Mouse (Mus musculus): ENCODE data around the gene Vps37d. TPM values are rescaled to one million over a fixed set of nuclear protein-coding genes. Genes with fewer than 3 reads are reported as not detected.
A peak's percentile ranks its signal among the peaks of the same experiment; 100 is the strongest.
"Not testable (repeated sequence)": the region's sequence is repeated elsewhere in the genome, so short reads cannot be mapped to it uniquely, and the experiment has no call there.

Vps37d gene
- polyA plus RNA-seq, 1 experiment from 2014 or later = 10.7 TPM

DNA sequence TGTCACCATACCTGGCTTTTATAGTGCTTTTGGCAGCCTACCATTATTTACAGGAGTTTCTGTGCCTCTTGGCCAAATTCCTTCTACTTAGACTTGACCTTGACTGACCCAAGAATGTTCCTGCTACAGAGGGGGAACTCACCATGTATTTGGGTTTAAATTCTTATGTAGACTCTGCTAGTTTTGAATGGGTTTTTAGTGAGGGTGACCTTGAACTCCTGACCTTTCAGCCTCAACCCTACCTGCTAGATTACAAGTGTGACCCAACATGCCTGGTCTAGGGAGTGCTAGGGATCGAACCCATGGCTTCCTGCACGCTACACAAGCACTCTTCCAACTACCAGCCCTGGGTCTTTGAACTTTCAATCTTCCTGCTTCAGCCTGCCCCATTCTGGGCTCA lies 6.0 kb downstream of the Vps37d start:
- H3K9ac ChIP-seq (ENCODE audit: low read length) = no peak overlapping the region
- no peak overlapping the region for H3K27ac ChIP-seq (replicated peaks; ENCODE audit: low read depth, low read length)
- no peak for ATAC-seq (ENCODE audit: insufficient number of reproducible peaks, low FRiP score, low TSS enrichment, low read depth)
- 96% methylated on average over 2 of the region's 2 CpGs for WGBS
- H3K9me3 ChIP-seq (ENCODE audit: control insufficient read depth, low read length) = no peaks in the 10 kb centered on the region; the same call in 1 of the 2 replicates
- DNase-seq (ENCODE audit: low spot score) = no peak
- H3K27me3 ChIP-seq (ENCODE audit: control insufficient read depth, insufficient read depth, low read length) = no peaks in the 10 kb centered on the region
- H3K4me1 ChIP-seq (ENCODE audit: control insufficient read depth, insufficient read depth, low read length) = peaks cover 10% of the 10 kb centered on the region
- no peak overlapping the region for H3K4me3 ChIP-seq (ENCODE audit: low read depth, low read length)
- no peak overlapping the region for H3K4me2 ChIP-seq (ENCODE audit: low read depth, severe bottlenecking)
- peaks cover 10% of the 10 kb centered on the region for H3K36me3 ChIP-seq (ENCODE audit: control insufficient read depth, insufficient read depth, low read length)

DNA sequence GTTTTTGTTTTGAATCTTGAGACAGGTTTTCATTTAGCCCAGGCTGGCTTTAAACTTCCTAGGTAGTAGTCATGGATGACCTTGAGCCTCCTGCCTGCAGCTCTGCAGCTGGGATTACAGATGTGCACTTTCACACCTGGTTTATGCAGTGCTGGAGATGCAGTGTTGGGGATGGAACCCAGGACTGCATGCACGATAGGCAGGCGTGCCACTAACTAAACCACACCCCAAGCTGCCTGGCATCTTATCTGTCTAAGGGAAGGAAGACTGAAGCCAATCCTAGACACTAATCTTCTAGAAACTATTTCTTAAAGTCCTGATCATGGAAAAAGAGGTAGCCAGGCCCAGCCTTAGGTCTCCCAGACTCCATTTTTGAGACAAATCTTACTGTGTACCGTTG lies 7.6 kb downstream of the Vps37d start:
- peaks cover 9% of the 10 kb centered on the region for H3K36me3 ChIP-seq (ENCODE audit: control insufficient read depth, insufficient read depth, low read length)
- no peaks in the 10 kb centered on the region for H3K27me3 ChIP-seq (ENCODE audit: control insufficient read depth, insufficient read depth, low read length)
- DNase-seq (ENCODE audit: low spot score) (no peak), ATAC-seq (ENCODE audit: insufficient number of reproducible peaks, low FRiP score, low TSS enrichment, low read depth) (no peak)
- H3K4me2 ChIP-seq (ENCODE audit: low read depth, severe bottlenecking) = no peak overlapping the region
- H3K9ac ChIP-seq (ENCODE audit: low read length) = no peak overlapping the region
- no peak overlapping the region for H3K4me3 ChIP-seq (ENCODE audit: low read depth, low read length)
- whole genome bisulfite sequencing = 95% methylated on average over 3 of the region's 3 CpGs
- H3K9me3 ChIP-seq (ENCODE audit: control insufficient read depth, low read length) = no peaks in the 10 kb centered on the region; the same call in 1 of the 2 replicates
- no peak overlapping the region for H3K27ac ChIP-seq (replicated peaks; ENCODE audit: low read depth, low read length)
- H3K4me1 ChIP-seq (ENCODE audit: control insufficient read depth, insufficient read depth, low read length) = peaks cover 10% of the 10 kb centered on the region

GRCm38 (mm10) chr5:135066008-135066407 lies 12.1 kb downstream of the Vps37d start:
- no peak for ATAC-seq (ENCODE audit: insufficient number of reproducible peaks, low FRiP score, low TSS enrichment, low read depth)
- Histone ChIP-seq H3K4me3 (ENCODE audit: low read depth, low read length) (no peak overlapping the region), H3K4me2 (ENCODE audit: low read depth, severe bottlenecking) (no peak overlapping the region), H3K4me1 (ENCODE audit: control insufficient read depth, insufficient read depth, low read length) (no peaks in the 10 kb centered on the region; the same call in 1 of the 2 replicates), H3K36me3 (ENCODE audit: control insufficient read depth, insufficient read depth, low read length) (peaks cover 7% of the 10 kb centered on the region), H3K27me3 (ENCODE audit: control insufficient read depth, insufficient read depth, low read length) (no peaks in the 10 kb centered on the region), H3K27ac (replicated peaks; ENCODE audit: low read depth, low read length) (no peak overlapping the region), H3K9ac (ENCODE audit: low read length) (no peak overlapping the region), H3K9me3 (ENCODE audit: control insufficient read depth, low read length) (no peaks in the 10 kb centered on the region; the same call in 1 of the 2 replicates)
- WGBS = 97% methylated on average over 3 of the region's 3 CpGs
- DNase-seq (ENCODE audit: low spot score) = no peak

- Histone ChIP-seq H3K4me3 (ENCODE audit: low read depth, low read length) (peak within 1 kb of the TSS; percentile 97), H3K4me2 (ENCODE audit: low read depth, severe bottlenecking) (peak within 1 kb of the TSS; percentile 89), H3K36me3 (ENCODE audit: control insufficient read depth, insufficient read depth, low read length) (peaks cover 13% of the 10 kb centered on the region), H3K9ac (ENCODE audit: low read length) (peak within 1 kb of the TSS; percentile 85), H3K27ac (replicated peaks; ENCODE audit: low read depth, low read length) (0 out of 2 replicates have a peak within 1 kb of the TSS, but pooled peaks have one; percentile 36)
- WGBS = 78% methylated on average over 9 of the region's 9 CpGs
- not testable (repeated sequence) for H3K27me3 ChIP-seq (ENCODE audit: control insufficient read depth, insufficient read depth, low read length); ATAC-seq (ENCODE audit: insufficient number of reproducible peaks, low FRiP score, low TSS enrichment, low read depth); H3K9me3 ChIP-seq (ENCODE audit: control insufficient read depth, low read length); H3K4me1 ChIP-seq (ENCODE audit: control insufficient read depth, insufficient read depth, low read length); DNase-seq (ENCODE audit: low spot score)
Measured at GRCm38 (mm10) chr5:135064909-135065446, 13.1 kb downstream of the Vps37d start, which contains the start of gene Bud23. Gene Bud23 (minus strand): TSS chr5:135064959.

- peak overlapping the region; percentile 85 for H3K9ac ChIP-seq (ENCODE audit: low read length)
- ATAC-seq (ENCODE audit: insufficient number of reproducible peaks, low FRiP score, low TSS enrichment, low read depth) (peak; percentile 22; the same call in 1 of the 2 replicates), DNase-seq (ENCODE audit: low spot score) (no peak)
- peaks cover 16% of the 10 kb centered on the region for H3K36me3 ChIP-seq (ENCODE audit: control insufficient read depth, insufficient read depth, low read length)
- H3K27me3 ChIP-seq (ENCODE audit: control insufficient read depth, insufficient read depth, low read length) = no peaks in the 10 kb centered on the region
- H3K27ac ChIP-seq (replicated peaks; ENCODE audit: low read depth, low read length) = 0 out of 2 replicates have a peak overlapping the region, but pooled peaks have one; percentile 36
- WGBS = under 1% methylated on average over 40 of the region's 40 CpGs
- no peaks in the 10 kb centered on the region; the same call in 1 of the 2 replicates for H3K9me3 ChIP-seq (ENCODE audit: control insufficient read depth, low read length)
- H3K4me2 ChIP-seq (ENCODE audit: low read depth, severe bottlenecking) = peak overlapping the region; percentile 89
- H3K4me1 ChIP-seq (ENCODE audit: control insufficient read depth, insufficient read depth, low read length) = no peaks in the 10 kb centered on the region; the same call in 1 of the 2 replicates
- H3K4me3 ChIP-seq (ENCODE audit: low read depth, low read length) = peak overlapping the region; percentile 97
Measured at GRCm38 (mm10) chr5:135064382-135064766, 13.7 kb downstream of the Vps37d start.

DNA sequence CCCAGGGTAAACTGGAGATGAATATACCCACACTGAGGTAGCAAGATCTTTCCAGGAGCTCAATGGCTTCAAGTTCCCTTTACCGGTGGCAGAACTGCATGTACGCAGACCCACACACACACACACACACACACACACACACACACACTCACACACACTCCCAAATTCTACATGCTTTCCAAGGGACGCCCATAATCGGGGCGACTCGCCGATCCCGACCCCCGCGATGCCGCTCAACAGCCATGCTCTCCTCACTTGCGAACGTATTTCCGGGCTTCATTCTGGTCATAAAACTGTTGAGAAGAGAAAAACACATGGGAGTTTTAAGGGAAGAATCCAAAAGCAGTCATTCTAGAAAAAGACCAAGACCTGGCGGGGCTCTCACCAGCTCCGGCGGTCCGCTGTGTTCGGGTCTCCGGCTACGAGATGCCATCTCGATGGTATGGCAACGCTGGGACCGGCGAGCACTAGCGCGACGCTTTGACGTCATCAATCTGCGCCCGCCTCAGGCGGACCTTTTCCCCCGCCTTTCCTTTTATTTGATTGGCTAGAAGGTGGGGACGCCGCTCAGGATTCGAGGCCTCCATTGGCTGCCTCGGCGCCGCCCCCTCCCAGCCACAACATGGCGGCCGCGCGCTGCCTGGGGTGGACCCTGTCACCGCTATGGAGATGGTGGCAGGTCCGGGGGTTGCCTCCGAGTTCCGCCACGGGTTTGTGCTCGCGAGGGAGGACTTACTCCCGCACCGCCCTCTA lies 14.3 kb downstream of the Vps37d start, which contains the start of gene Dnajc30:
TSS of gene Dnajc30 (plus strand) at position 574 of the 753 bp plus-strand sequence.
- Histone ChIP-seq H3K27me3 (ENCODE audit: control insufficient read depth, insufficient read depth, low read length) (no peaks in the 10 kb centered on the region), H3K27ac (replicated peaks; ENCODE audit: low read depth, low read length) (0 out of 2 replicates have a peak within 1 kb of the TSS, but pooled peaks have one; percentile 36), H3K9me3 (ENCODE audit: control insufficient read depth, low read length) (no peaks in the 10 kb centered on the region; the same call in 1 of the 2 replicates), H3K4me3 (ENCODE audit: low read depth, low read length) (peak within 1 kb of the TSS; percentile 97), H3K4me1 (ENCODE audit: control insufficient read depth, insufficient read depth, low read length) (no peaks in the 10 kb centered on the region; the same call in 1 of the 2 replicates), H3K4me2 (ENCODE audit: low read depth, severe bottlenecking) (peak within 1 kb of the TSS; percentile 89), H3K36me3 (ENCODE audit: control insufficient read depth, insufficient read depth, low read length) (peaks cover 16% of the 10 kb centered on the region), H3K9ac (ENCODE audit: low read length) (peak within 1 kb of the TSS; percentile 85)
- ATAC-seq (ENCODE audit: insufficient number of reproducible peaks, low FRiP score, low TSS enrichment, low read depth) (peak; percentile 90), DNase-seq (ENCODE audit: low spot score) (peak; percentile 99)
- under 1% methylated on average over 52 of the region's 52 CpGs for WGBS

DNA sequence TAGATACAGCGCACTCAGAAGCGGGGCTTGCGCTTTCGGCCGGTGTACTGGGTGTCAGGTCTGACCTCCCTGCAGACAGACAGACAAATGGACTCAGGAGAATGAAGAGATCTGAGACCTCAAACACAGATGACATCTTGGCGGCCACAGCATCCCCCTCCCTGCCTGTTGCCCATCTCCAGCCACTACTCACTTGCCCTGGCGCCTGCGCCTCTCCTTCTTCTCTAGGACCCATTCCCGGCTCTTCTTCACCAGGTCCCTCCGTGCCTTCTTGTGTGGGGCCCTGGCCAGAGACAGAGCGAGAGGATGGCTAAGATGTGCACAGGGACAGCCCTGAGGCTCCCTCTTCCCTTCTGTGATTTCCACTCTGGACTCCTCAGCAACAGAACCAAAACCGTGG lies 24.7 kb downstream of the Vps37d start:
- no peak for DNase-seq (ENCODE audit: low spot score)
- no peaks in the 10 kb centered on the region for H3K9me3 ChIP-seq (ENCODE audit: control insufficient read depth, low read length)
- no peak overlapping the region for H3K9ac ChIP-seq (ENCODE audit: low read length)
- no peak for ATAC-seq (ENCODE audit: insufficient number of reproducible peaks, low FRiP score, low TSS enrichment, low read depth)
- no peak overlapping the region for H3K27ac ChIP-seq (replicated peaks; ENCODE audit: low read depth, low read length)
- WGBS = 92% methylated on average over 12 of the region's 12 CpGs
- no peaks in the 10 kb centered on the region for H3K4me1 ChIP-seq (ENCODE audit: control insufficient read depth, insufficient read depth, low read length)
- H3K4me3 ChIP-seq (ENCODE audit: low read depth, low read length) = no peak overlapping the region
- peaks cover 6% of the 10 kb centered on the region; the same call in 1 of the 2 replicates for H3K36me3 ChIP-seq (ENCODE audit: control insufficient read depth, insufficient read depth, low read length)
- no peak overlapping the region for H3K4me2 ChIP-seq (ENCODE audit: low read depth, severe bottlenecking)
- H3K27me3 ChIP-seq (ENCODE audit: control insufficient read depth, insufficient read depth, low read length) = no peaks in the 10 kb centered on the region

GRCm38 (mm10) chr5:135049268-135049667 lies 28.8 kb downstream of the Vps37d start:
- not testable (repeated sequence) for DNase-seq (ENCODE audit: low spot score); H3K27me3 ChIP-seq (ENCODE audit: control insufficient read depth, insufficient read depth, low read length); H3K36me3 ChIP-seq (ENCODE audit: control insufficient read depth, insufficient read depth, low read length); H3K4me1 ChIP-seq (ENCODE audit: control insufficient read depth, insufficient read depth, low read length); H3K9me3 ChIP-seq (ENCODE audit: control insufficient read depth, low read length); H3K27ac ChIP-seq (replicated peaks; ENCODE audit: low read depth, low read length); H3K9ac ChIP-seq (ENCODE audit: low read length); ATAC-seq (ENCODE audit: insufficient number of reproducible peaks, low FRiP score, low TSS enrichment, low read depth); H3K4me3 ChIP-seq (ENCODE audit: low read depth, low read length); H3K4me2 ChIP-seq (ENCODE audit: low read depth, severe bottlenecking)
- 91% methylated on average over 6 of the region's 6 CpGs for WGBS
